Mouse (Mus musculus) embryo, embryonic 10.5 days (tissue): Measurements from ENCODE around the gene Fhad1.
"Not testable (repeated sequence)": the region's sequence is repeated elsewhere in the genome, so short reads cannot be mapped to it uniquely, and the experiment has no call there.

Experiments
- DNase-seq: peaks from one replicate; pipeline ENCODE4 v3.0.0-alpha.2; 2015; ENCODE audit warnings: low spot score

Gene Fhad1

GRCm38 (mm10) chr4:142014659-142015608 is at the start of gene Fhad1:
TSS of gene Fhad1 (minus strand) at chr4:142015082.
- DNase-seq = peak; percentile 88

GRCm38 (mm10) chr4:142063057-142063534 is 48.2 kb upstream of the Fhad1 start:
- no peak for DNase-seq

DNA sequence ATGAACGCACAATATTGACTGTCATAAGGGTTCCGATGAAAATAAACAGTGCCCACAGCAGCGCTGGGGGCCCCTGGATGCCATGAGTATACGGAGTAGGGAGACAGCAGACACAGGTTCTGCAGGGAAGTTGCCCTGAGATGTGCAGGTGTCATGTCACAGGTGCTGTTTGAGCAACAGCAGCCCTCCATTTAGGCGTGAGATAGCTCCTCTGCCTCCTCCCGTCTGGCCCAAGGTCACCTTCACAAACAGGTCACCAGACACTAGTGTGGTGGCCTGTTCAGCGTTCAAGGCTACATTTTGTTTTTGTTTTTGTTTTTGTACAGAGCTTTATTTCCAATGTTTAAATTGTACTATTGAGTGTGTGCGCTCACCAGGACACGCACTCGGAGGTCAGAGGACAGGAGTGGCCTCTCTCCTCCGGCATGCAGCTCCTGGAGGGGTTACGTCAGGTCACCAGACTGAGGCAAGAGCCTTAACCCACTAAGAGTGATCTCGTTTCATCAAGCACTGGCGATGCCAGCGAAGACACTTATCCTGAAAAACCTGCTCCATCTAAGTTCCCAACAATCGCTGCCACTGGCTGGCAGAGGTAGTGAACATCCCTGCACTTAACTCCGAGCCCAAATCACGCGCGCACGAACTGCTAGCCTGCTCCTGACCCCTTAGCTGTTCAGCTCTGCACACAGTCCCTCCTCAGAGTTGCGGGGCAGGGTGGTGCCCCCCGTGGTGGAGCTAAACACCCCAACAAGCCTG is 46.8 kb upstream of the Fhad1 start:
- DNase-seq = no peak

DNA sequence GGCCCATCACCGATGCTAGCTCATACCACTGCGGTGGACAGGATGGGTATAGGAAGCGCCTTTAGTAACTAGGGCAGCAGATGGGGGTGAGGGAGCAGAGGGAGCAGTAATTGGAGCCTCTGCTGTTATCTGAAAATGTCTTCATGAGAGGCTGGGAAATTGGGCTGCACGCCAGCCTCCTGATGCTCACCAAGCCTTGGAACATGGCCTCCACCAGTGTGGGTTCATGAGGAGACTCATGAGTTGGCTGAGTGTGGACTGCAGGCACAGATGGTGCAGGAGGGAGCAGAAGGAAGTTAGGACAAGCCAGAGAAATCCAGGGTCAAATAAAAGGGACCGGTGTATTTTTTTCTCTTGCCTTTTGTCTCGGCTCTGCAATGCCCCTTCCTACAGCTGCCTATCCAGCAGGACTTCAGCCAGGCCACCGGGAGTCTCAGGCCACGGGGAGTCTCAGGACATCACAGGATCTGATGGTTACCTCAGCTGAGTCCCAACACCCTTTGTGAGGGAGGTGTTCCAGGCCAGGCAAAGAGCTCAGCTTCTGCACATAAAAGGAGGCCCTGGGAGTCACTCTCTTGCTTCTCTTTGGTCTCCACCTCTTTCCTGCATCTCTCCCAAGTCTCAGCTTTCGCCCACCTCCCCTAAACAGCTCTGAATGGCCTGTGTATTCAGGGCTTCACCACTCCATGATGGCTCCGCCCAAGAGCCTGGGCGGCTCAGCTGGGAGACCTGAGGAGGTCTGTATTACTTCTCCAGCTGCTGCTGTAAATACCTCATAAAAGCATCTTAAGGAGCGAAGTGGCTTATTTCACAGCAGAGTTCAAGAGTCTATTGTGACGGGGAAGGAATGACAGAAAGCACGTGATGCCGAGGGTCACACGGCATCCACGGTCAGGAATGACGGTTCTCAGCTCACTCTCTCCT is 45.8 kb upstream of the Fhad1 start:
- no peak for DNase-seq

- DNase-seq = no peak
Measured at GRCm38 (mm10) chr4:142059841-142060193, 44.9 kb upstream of the Fhad1 start.

DNA sequence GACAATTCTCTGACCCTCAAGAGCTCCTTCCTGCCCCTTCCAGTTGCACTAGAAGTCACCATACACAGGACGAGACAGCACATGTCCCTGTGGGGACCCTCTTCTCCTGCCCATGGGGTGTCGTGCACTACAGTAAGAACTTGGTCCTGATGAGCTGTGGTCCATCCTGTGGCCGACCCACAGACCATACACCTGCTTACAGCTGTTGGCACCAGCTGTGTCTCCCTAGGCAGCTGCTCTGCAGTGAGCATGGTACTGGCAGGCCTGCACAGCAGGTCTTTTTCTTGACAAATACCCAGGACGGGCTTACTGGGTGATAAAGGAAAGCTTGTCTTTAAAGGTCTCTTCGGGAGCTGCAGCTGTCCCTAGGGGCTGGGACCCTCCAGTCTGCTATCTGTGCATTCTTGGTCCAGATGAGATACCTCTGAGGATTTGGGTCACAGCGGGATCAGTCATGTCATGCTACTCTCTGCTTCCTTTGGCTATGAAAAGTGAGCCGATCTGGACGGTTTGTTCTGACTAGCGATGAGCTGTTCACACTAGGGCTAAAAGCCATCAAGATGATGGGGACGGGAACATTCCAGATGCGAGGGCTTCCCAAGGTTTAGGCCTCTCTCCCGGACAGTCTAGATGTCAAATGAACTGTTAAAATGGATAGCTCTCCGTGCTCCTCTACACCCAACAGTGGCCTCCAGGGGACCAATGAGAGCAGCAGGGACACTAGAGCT is 44.4 kb upstream of the Fhad1 start:
- DNase-seq = no peak

- no peak for DNase-seq
Measured at GRCm38 (mm10) chr4:142057529-142058216, 42.8 kb upstream of the Fhad1 start.

GRCm38 (mm10) chr4:142055600-142055999 is 40.7 kb upstream of the Fhad1 start:
- no peak for DNase-seq

DNA sequence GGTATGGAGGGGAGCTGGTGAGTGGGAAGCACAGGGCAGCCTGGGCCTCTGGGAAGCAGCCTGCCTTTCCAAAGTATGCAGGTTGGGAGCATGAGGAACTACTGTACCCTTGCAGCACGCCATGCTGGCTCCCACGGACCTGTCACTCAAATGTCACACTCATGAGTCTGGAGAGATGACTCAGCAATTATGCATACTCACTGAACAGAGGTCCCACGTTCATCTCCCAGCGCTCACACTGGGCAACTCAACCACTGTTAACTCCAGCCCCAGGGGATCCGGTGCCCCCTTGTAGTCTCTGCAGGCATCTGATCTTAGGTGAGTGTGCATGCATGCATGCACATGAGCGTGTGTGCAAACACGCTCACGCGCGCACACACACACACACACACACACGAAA is 39.7 kb upstream of the Fhad1 start:
- DNase-seq = no peak

- no peak for DNase-seq
Measured at GRCm38 (mm10) chr4:142053661-142054448, 39.0 kb upstream of the Fhad1 start.

DNA sequence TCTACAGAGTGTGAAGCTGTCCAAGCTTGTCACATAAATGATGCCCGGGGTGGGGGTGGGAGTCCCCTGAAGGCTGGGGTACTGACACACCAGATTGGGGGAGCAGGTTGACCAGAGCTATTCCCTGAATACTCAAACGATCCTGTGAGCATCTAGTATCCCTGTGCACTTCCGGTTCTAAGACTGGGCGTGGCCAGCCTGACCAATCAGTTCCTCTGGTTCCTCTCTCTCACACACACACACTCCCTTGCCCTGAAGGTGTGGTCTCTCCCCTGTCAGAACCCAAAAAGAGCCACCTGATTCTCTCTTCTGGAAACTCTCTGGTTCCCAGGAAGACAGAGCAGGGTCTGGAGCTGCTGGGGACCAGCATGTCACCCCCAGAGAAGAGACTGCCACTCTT is 38.4 kb upstream of the Fhad1 start:
- DNase-seq = no peak

- DNase-seq = no peak
Measured at GRCm38 (mm10) chr4:142052391-142053132, 37.7 kb upstream of the Fhad1 start.

DNA sequence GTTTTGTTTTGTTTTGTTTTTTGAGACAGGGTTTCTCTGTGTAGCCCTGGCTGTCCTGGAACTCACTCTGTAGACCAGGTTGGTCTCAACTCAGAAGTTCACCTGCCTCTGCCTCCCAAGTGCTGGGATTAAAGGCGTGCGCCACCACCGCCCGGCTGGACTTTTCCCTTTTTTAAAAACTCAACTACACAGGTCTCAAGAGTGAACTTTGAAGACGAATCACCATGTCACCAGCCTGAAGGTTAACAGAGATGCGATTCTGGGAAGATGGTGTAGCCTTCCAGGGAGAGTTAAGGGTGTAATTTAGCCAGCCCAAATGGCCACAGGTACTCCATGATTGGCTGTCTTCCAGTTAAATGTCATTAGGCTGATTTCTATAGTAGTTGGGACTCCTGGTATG is 37.0 kb upstream of the Fhad1 start:
- not testable (repeated sequence) for DNase-seq

GRCm38 (mm10) chr4:142049963-142050362 is 35.1 kb upstream of the Fhad1 start:
- no peak for DNase-seq

DNA sequence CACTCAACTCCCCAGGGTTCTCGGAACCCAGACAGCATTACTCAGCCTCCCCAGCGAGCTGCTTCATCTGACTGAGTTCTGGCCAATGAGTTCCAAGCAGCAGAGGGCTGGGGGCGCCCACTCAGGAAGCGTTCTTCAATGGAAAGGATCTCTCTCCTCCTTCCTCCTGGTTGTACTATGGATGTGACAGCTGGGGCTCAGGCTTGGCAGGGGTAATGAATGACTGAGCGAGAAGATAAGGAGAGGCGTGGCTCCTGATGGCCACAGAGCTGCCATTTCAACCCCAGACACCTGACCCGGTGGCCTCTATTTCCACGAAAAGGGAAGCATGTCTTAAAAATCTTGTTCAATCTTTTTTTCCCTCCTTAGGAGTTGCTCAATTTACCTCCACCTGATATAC is 33.5 kb upstream of the Fhad1 start:
- DNase-seq = no peak

DNA sequence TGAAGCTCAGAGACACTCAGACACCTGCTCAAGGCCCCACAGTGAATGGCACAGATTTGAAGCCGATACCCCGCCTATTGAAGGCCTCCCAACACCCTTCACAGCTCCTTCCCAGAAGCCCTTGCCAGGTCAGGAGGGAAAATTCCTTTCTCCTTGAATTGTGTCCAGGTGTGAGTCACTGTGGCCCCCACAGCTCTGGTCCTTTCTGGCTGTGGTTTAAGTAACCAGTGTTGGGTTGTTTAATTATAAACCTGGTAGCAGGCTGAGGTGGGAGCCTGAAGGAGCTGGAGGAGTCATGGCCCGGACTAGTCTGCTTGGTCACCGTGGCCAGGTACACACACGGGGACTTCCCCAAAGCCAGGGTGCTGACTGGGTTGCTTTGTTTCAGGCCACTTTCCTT is 32.1 kb upstream of the Fhad1 start:
- no peak for DNase-seq

GRCm38 (mm10) chr4:142046496-142046895 is 31.6 kb upstream of the Fhad1 start:
- DNase-seq = no peak

- DNase-seq = no peak
Measured at GRCm38 (mm10) chr4:142045595-142046163, 30.8 kb upstream of the Fhad1 start.

GRCm38 (mm10) chr4:142044452-142044851 is 29.6 kb upstream of the Fhad1 start:
- no peak for DNase-seq
